Mouse (Mus musculus) embryonic facial prominence, embryonic 11.5 days (tissue): ENCODE measurements around the gene Man1a. TPM values are rescaled to one million over a fixed set of nuclear protein-coding genes. Genes with fewer than 3 reads are reported as not detected.

Experiments
- ATAC-seq: fragments of 200-750 bp; cut with Nextera tagmentation; replicated peaks from 2 replicates; pipeline ENCODE4 v1.8.0; 2017; ENCODE audit warnings: low read depth; ENCODE audit not compliant: insufficient number of reproducible peaks, low FRiP score, low TSS enrichment
- DNase-seq: peaks from one replicate; pipeline ENCODE4 v3.0.0-alpha.2; 2015; ENCODE audit warnings: low spot score
- H3K27ac ChIP-seq: fragments of 300-500 bp; sonication (generic); replicated peaks from 2 replicates; pipeline ENCODE4 v1.5.1; 2014; ENCODE audit warnings: mild to moderate bottlenecking, low read depth, low read length, control low read depth
- H3K27me3 ChIP-seq: fragments of 300-500 bp; sonication (generic); 2 replicates; pipeline ENCODE4 v1.6.1; 2014; ENCODE audit warnings: mild to moderate bottlenecking, low read length, moderate library complexity, mixed read lengths; ENCODE audit not compliant: control insufficient read depth, insufficient read depth
- H3K36me3 ChIP-seq: fragments of 300-500 bp; sonication (generic); replicated peaks from 2 replicates; pipeline ENCODE4 v1.6.1; 2014; ENCODE audit warnings: low read depth, mild to moderate bottlenecking, low read length, moderate library complexity, mixed read lengths; ENCODE audit not compliant: control insufficient read depth, insufficient read depth
- H3K4me1 ChIP-seq: fragments of 300-500 bp; sonication (generic); 2 replicates; pipeline ENCODE4 v1.6.1; 2014; ENCODE audit warnings: low read length, mixed read lengths; ENCODE audit not compliant: control insufficient read depth, insufficient read depth
- H3K4me2 ChIP-seq: fragments of 300-500 bp; sonication (generic); 2 replicates; pipeline ENCODE4 v1.6.1; 2014; ENCODE audit warnings: low read depth, mild to moderate bottlenecking, control low read depth, low read length, moderate library complexity
- H3K4me3 ChIP-seq: fragments of 300-500 bp; sonication (generic); 2 replicates; pipeline ENCODE4 v1.5.1; 2014; ENCODE audit warnings: low read depth, low read length, control low read depth
- H3K9ac ChIP-seq: fragments of 300-500 bp; sonication (generic); replicated peaks from 2 replicates; pipeline ENCODE4 v1.6.1; 2014; ENCODE audit warnings: mild to moderate bottlenecking, control low read depth, low read length
- H3K9me3 ChIP-seq: fragments of 300-500 bp; sonication (generic); replicated peaks from 2 replicates; pipeline ENCODE4 v1.6.1; 2016; ENCODE audit warnings: mild to moderate bottlenecking, low read length, inconsistent platforms, mixed read lengths; ENCODE audit not compliant: control insufficient read depth
- WGBS: fragments of 180-500 bp; shearing (Covaris S2); extraction: QIAGEN DNeasy Blood & Tissue Kit; methylation state at CpG from one replicate; pipeline ENCODE4 v1.1.7; 2014; 5-methylcytosine and 5-hydroxymethylcytosine counted together
- polyA plus RNA-seq: library from polyadenylated mRNA; unstranded; fragments of >200 nt; fragmentation: Nextera tagmentation; extraction: Ambion mirVana; gene quantifications from 2 replicates; pipeline ENCODE4 v1.2.1, GENCODE M21; 2014

Man1a gene
- polyA plus RNA-seq, 1 experiment from 2014 or later = 3.1 TPM

GRCm38 (mm10) chr10:54072336-54072735 is 4.1 kb downstream of the Man1a start:
- H3K9me3 ChIP-seq = no peaks in the 10 kb centered on the region
- H3K4me2 ChIP-seq = no peak overlapping the region
- H3K27ac ChIP-seq = no peak overlapping the region
- H3K4me1 ChIP-seq = no peaks in the 10 kb centered on the region; the same call in 1 of the 2 replicates
- 96% methylated on average over 2 of the region's 2 CpGs for WGBS
- H3K9ac ChIP-seq = no peak overlapping the region
- H3K36me3 ChIP-seq = no peaks in the 10 kb centered on the region
- no peaks in the 10 kb centered on the region for H3K27me3 ChIP-seq
- ATAC-seq (no peak), DNase-seq (no peak)
- no peak overlapping the region for H3K4me3 ChIP-seq

DNA sequence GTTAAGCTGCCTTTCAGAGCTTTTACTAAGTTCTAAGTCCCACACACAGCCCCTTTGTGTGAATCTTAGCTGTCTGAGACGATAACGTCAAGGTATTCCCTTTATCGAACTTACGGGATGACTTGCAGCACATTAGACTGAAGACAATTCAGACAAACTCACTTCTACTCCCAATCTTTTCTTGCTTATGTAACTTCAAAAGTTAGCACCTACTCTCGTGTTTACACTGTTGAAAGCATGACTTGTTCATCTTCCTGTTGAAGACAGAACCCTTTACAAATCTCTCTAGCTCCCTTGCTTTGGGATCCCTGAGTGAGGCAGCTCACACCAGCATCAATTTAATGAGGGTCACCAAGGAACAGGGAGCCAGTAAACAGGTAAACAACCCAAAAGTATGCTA is 5.9 kb downstream of the Man1a start:
- ATAC-seq (no peak), DNase-seq (no peak)
- Histone ChIP-seq H3K4me3 (no peak overlapping the region), H3K4me1 (no peaks in the 10 kb centered on the region; the same call in 1 of the 2 replicates), H3K27ac (no peak overlapping the region), H3K36me3 (no peaks in the 10 kb centered on the region), H3K4me2 (no peak overlapping the region), H3K9me3 (no peaks in the 10 kb centered on the region), H3K27me3 (no peaks in the 10 kb centered on the region), H3K9ac (no peak overlapping the region)
- 78% methylated on average over 5 of the region's 5 CpGs for WGBS

DNA sequence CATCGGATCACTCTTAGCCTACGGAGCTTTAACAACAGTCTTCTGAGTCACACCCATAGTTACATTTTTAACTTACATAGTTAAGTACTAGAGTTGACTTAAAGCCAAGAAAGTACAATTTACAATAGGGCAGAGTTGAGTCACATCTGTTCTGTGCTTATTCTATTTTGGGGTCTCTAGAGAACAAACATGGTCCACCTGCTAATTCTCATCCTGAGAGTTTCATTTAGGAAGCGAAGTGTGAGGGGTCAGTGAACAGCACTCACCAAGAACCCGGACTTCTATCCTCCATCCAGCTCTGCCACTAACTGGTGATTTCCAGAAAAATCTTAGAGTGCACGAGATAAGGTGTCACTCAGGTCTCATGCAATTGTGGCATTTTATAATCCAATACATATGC is 7.0 kb downstream of the Man1a start:
- Histone ChIP-seq H3K27ac (no peak overlapping the region), H3K4me2 (no peak overlapping the region), H3K9me3 (no peaks in the 10 kb centered on the region), H3K4me3 (no peak overlapping the region), H3K36me3 (no peaks in the 10 kb centered on the region), H3K27me3 (no peaks in the 10 kb centered on the region), H3K4me1 (no peaks in the 10 kb centered on the region; the same call in 1 of the 2 replicates), H3K9ac (no peak overlapping the region)
- no peak for DNase-seq
- no peak for ATAC-seq
- WGBS = 93% methylated on average over 5 of the region's 5 CpGs

GRCm38 (mm10) chr10:54066683-54067082 is 9.7 kb downstream of the Man1a start:
- Histone ChIP-seq H3K4me2 (no peak overlapping the region), H3K9me3 (no peaks in the 10 kb centered on the region), H3K27me3 (no peaks in the 10 kb centered on the region), H3K36me3 (no peaks in the 10 kb centered on the region), H3K4me3 (no peak overlapping the region), H3K9ac (no peak overlapping the region), H3K27ac (no peak overlapping the region), H3K4me1 (no peaks in the 10 kb centered on the region)
- DNase-seq = no peak
- ATAC-seq = no peak

DNA sequence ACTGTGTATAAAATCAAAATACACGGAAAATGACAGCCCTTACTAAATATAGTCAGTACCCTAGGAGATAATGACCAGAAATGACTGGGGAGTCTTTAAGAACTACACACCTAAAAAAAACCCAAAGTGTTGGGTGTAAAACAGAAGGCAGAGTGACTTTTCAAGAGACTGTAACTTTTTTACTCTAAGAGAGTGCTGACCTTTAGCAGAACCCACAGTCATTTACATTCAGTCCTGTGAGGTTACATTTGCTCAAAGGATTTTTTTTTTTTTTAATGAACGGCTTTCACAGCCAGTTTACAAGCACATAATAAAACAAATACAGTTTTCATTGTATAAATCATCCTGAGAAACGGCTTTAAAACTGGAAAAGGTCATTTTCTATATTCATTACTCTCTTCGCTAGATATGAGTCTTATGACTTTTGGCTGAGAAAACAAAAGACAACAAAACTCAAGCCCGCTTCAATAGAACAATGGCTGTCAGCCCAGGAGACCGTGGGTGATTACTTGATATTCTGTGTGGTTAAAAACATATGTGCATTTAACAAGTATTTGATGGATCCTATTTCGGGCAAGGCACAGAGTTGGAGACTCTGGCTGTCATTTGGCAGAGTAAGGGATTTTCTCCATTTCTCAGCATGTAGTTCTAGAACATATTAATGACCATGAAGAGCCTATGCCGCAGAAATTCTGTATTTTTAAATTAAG is 12.7 kb downstream of the Man1a start:
- WGBS = 74% methylated on average over 8 of the region's 8 CpGs
- Histone ChIP-seq H3K4me1 (no peaks in the 10 kb centered on the region), H3K9me3 (no peaks in the 10 kb centered on the region), H3K9ac (no peak overlapping the region), H3K4me2 (no peak overlapping the region), H3K27ac (no peak overlapping the region), H3K36me3 (no peaks in the 10 kb centered on the region), H3K27me3 (no peaks in the 10 kb centered on the region), H3K4me3 (no peak overlapping the region)
- no peak for DNase-seq
- no peak for ATAC-seq

DNA sequence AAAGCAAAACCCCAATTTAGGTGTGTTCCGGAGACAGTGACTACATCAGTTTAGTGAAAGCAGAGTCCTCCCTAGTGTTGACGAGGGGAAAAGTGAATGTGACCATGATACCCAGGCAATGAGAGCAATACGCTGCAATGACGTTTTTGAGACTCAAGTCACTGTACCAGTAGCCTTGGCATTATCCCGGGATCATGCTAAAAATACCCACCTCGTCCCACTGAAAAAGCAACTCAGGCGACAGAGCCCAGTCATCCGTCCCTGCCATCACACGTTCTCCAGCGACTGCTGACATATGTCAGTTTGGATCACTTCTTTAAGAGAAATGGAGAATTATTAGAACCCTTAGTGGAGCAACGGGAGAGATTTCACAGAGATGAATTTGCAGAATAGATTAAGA is 13.6 kb downstream of the Man1a start:
- H3K27me3 ChIP-seq = no peaks in the 10 kb centered on the region
- no peak overlapping the region for H3K9ac ChIP-seq
- DNase-seq (no peak), ATAC-seq (no peak)
- H3K4me2 ChIP-seq = no peak overlapping the region
- H3K4me1 ChIP-seq = no peaks in the 10 kb centered on the region
- 88% methylated on average over 11 of the region's 11 CpGs for WGBS
- H3K27ac ChIP-seq = no peak overlapping the region
- no peak overlapping the region for H3K4me3 ChIP-seq
- H3K36me3 ChIP-seq = no peaks in the 10 kb centered on the region
- no peaks in the 10 kb centered on the region for H3K9me3 ChIP-seq

DNA sequence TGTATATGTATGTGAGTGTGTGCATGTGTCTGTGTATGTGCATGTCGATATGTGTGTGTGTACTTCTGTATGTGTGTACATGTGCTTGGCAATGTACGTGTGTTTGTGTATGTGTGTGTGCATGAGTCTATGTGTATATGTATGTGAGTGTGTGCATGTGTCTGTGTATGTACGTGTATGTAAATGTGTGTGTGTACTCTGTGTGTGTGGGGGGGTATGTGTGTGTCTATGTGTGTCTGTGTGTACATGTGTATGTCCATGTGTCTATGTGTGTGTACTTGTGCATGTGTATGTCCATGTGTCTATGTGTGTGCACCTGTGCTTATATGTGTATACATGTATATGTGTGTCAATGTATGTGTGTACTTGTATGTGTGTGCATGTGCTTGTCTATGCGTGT is 15.2 kb downstream of the Man1a start:
- H3K9me3 ChIP-seq = no peaks in the 10 kb centered on the region
- DNase-seq (no peak), ATAC-seq (no peak; the same call in 1 of the 2 replicates)
- H3K4me2 ChIP-seq = no peak overlapping the region
- no peak overlapping the region for H3K27ac ChIP-seq
- no peaks in the 10 kb centered on the region for H3K27me3 ChIP-seq
- no peak overlapping the region for H3K9ac ChIP-seq
- no peak overlapping the region for H3K4me3 ChIP-seq
- WGBS = 94% methylated on average over 4 of the region's 4 CpGs
- no peaks in the 10 kb centered on the region for H3K4me1 ChIP-seq
- no peaks in the 10 kb centered on the region for H3K36me3 ChIP-seq

DNA sequence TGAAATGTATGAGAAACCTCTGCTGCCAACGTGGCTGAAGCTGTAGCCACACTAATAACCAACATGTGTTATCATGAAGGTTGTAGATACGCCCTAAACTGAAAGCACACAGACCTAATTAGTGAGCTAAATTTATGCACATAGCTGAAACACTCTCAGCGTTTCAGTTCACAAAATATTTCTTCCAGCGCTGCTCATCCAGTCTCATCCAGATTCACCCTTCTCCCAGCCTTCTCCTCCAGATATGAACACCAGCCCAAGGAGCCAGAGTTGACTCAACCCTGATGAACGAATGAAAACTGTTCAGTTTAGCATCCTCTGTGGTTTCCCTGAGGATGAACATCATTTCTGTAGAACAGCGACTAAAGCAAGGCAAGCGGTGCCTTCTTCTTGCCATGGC is 15.8 kb downstream of the Man1a start:
- H3K27ac ChIP-seq = no peak overlapping the region
- ATAC-seq (no peak), DNase-seq (no peak)
- H3K9ac ChIP-seq = no peak overlapping the region
- 67% methylated on average over 7 of the region's 7 CpGs for WGBS
- H3K27me3 ChIP-seq = no peaks in the 10 kb centered on the region
- H3K9me3 ChIP-seq = no peaks in the 10 kb centered on the region
- no peak overlapping the region for H3K4me3 ChIP-seq
- no peaks in the 10 kb centered on the region for H3K4me1 ChIP-seq
- no peaks in the 10 kb centered on the region for H3K36me3 ChIP-seq
- no peak overlapping the region for H3K4me2 ChIP-seq
